Mouse (Mus musculus): ENCODE results near the gene Ankrd33b. TPM values are rescaled to one million over a fixed set of nuclear protein-coding genes. Genes with fewer than 3 reads are reported as not detected.

Gene Ankrd33b
- polyA plus RNA-seq, 1 experiment = 0.66 TPM

DNA sequence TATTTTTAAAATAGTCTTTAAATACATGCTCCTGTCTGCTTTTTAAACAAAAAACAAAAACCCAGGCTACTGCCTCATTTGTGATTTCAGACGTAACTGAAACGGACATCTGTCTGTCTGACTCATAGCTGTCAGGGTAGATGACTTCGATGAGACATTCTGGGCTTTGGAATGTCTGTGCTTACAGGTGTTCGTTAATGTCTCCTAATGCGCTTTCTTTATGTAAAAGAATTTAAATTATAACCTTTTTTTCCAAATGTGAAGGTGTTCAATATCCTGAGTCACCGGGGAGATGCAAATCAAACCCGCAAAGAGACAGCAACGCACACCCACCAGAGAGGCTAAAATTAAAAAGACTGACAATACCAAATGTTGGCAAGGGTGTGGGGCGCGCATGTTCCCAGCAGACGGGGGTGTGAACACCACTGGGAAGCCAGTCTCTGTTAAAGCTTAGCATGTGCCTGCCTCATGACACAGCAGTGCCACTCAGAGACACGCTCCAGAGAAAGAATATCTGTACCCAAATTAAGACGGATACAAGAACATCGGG is 30.3 kb downstream of the Ankrd33b start:
- no peak for DNase-seq (ENCODE audit: low read depth)
- TF ChIP-seq CTCF (IDR thresholded peaks at IDR 0.05; ENCODE audit: borderline replicate concordance, extremely low read depth, insufficient read depth, insufficient read length) = no peak
- no peak for TF ChIP-seq POLR2A (IDR thresholded peaks at IDR 0.05; ENCODE audit: borderline replicate concordance, extremely low read depth, insufficient read depth, insufficient read length, poor library complexity, severe bottlenecking)

DNA sequence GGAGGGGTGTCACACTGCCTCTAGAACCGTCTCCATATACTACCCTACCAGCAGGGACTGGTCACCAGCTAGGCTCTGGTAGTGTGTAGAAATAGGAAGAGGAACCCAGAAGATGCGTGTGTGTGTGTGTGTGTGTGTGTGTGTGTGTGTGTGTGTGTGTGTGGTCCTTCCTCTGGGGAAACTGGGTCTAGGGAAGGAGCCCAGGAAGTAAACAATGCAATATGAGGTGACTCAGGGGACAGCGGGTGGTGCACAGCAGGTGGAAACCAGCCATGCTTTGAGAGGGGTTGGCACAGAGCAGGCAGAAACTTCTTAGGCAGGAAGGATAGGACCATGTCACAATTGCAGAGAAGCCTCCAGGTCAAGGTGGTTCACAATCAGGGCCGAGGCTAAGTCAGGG is 30.8 kb downstream of the Ankrd33b start:
- no peak for DNase-seq (ENCODE audit: low read depth)
- TF ChIP-seq CTCF (IDR thresholded peaks at IDR 0.05; ENCODE audit: borderline replicate concordance, extremely low read depth, insufficient read depth, insufficient read length) (no peak), POLR2A (IDR thresholded peaks at IDR 0.05; ENCODE audit: borderline replicate concordance, extremely low read depth, insufficient read depth, insufficient read length, poor library complexity, severe bottlenecking) (no peak)

DNA sequence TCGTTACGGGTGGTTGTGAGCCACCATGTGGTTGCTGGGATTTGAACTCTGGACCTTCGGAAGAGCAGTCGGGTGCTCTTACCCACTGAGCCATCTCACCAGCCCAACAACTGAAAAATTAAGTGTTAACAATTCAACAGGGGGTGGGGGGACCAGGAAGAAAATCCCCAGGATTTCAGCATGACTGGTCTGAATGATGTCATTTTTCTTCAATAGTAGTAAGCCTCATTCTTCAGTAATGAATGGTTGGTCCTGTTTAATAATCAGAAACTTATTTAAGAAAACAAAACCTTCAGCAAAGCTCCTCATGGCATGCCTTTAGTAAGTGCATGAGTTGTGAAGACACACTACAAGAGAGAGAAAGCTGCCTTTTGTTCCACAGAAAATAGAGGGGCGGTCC is 32.7 kb downstream of the Ankrd33b start:
- DNase-seq (ENCODE audit: low read depth) = no peak
- TF ChIP-seq POLR2A (IDR thresholded peaks at IDR 0.05; ENCODE audit: borderline replicate concordance, extremely low read depth, insufficient read depth, insufficient read length, poor library complexity, severe bottlenecking) (no peak), CTCF (IDR thresholded peaks at IDR 0.05; ENCODE audit: borderline replicate concordance, extremely low read depth, insufficient read depth, insufficient read length) (no peak)

DNA sequence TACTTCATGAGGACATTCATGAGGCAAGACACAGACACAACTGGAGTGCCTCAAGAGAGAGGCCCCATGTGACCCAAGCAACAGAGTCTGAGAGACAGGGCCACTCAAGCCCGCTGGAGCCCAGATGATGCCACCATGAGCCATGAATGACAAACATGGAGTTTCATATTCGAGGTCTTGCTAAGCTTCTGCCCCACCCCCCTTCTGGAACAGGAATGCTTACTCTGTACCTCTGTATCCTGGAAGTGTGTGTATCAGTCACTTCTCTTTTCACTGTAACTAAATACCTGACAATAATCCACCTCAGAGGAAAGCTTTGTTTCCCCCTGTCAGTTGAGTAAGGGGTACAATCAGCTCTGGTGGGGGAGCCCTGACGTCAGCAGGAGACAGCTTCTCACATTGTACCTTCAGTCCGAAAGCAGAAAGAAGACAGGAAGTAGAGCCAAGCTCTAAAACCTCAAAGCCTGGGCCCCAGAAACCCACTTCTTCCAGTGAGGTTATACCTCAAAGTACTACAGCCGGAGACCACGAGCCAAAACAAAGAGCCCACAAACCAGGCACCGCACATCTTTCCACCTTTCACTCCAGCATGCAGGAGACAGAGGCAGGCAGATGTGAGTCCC is 34.9 kb downstream of the Ankrd33b start:
- no peak for TF ChIP-seq CTCF (IDR thresholded peaks at IDR 0.05; ENCODE audit: borderline replicate concordance, extremely low read depth, insufficient read depth, insufficient read length)
- no peak for TF ChIP-seq POLR2A (IDR thresholded peaks at IDR 0.05; ENCODE audit: borderline replicate concordance, extremely low read depth, insufficient read depth, insufficient read length, poor library complexity, severe bottlenecking)
- no peak for DNase-seq (ENCODE audit: low read depth)

DNA sequence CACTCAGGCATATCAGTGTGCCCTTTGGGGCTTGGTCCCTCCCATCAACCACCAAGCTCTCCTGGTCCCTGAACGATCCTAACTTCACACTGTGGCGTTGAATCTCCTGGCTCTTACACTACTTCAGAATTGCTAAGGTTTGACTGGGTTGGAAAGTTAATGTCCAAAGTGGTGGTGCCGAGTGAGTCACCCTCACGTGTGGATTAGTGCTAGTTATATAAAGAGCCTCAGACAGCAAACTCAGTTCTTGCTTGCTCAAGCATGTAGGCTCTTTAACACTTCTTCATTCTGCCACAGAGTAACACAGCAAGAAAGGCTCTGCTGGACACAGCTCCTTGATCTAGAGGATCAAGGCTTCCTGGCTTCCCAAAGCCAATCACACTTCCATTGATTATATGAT is 35.8 kb downstream of the Ankrd33b start:
- no peak for DNase-seq (ENCODE audit: low read depth)
- TF ChIP-seq POLR2A (IDR thresholded peaks at IDR 0.05; ENCODE audit: borderline replicate concordance, extremely low read depth, insufficient read depth, insufficient read length, poor library complexity, severe bottlenecking) = no peak
- no peak for TF ChIP-seq CTCF (IDR thresholded peaks at IDR 0.05; ENCODE audit: borderline replicate concordance, extremely low read depth, insufficient read depth, insufficient read length)

DNA sequence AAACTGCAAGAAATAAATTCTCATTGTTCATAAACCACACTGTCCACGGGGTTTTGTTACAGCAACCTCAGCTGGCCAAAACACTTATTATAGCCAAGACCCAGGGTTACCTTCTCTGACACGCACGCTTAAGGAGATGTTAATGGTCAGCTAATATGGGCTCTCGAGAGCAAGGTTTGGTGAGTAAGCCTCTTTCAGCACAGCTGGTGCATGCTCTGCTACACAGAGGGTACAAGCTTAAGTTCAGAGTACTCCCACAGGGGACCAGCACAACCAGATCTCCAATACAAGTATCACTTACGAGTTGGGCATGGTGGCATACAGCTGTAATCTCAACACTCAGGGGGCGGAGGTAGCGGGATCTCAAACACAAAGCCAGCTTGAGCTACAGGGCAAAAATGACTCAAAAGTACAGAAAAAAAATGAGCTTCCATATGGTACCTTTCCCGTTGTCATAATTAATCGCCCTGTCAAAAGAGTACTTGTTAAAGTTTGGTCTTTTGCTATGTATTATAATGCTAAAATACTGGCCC is 39.4 kb downstream of the Ankrd33b start:
- TF ChIP-seq CTCF (IDR thresholded peaks at IDR 0.05; ENCODE audit: borderline replicate concordance, extremely low read depth, insufficient read depth, insufficient read length) (no peak), POLR2A (IDR thresholded peaks at IDR 0.05; ENCODE audit: borderline replicate concordance, extremely low read depth, insufficient read depth, insufficient read length, poor library complexity, severe bottlenecking) (no peak)
- DNase-seq (ENCODE audit: low read depth) = no peak

DNA sequence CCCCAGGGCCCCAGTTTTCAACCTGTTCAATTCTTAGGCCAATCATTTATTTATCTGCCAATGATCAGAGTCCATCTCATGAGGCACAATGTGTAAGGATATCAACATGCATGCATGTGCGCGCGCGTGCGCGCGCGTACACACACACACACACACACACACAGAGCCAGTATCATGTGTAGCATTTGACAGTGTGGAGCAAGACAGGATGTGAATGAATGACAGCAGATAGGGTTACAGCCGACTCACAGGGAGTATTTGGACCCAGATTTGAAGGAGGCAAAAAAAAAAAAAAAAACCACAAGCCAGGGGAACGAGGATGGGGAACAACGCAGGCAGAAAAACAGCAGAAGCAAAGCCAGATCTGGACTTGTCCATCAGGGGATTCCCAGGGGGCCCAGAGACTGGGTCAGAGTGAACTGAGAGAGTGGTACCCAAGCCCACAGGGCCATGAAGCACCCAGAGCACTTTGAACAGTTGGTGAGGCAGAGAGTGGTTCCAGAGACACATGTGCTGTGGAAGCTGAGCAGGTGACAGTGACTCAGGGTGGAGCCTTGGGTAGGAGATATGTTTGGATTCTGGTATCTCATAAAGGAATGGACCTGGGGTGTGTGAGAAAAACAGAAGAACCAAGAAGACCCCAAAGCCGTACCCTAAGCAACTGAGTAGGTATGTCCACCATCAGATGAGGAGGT is 41.7 kb downstream of the Ankrd33b start:
- DNase-seq (ENCODE audit: low read depth) = no peak
- TF ChIP-seq CTCF (IDR thresholded peaks at IDR 0.05; ENCODE audit: borderline replicate concordance, extremely low read depth, insufficient read depth, insufficient read length) = no peak
- no peak for TF ChIP-seq POLR2A (IDR thresholded peaks at IDR 0.05; ENCODE audit: borderline replicate concordance, extremely low read depth, insufficient read depth, insufficient read length, poor library complexity, severe bottlenecking)

DNA sequence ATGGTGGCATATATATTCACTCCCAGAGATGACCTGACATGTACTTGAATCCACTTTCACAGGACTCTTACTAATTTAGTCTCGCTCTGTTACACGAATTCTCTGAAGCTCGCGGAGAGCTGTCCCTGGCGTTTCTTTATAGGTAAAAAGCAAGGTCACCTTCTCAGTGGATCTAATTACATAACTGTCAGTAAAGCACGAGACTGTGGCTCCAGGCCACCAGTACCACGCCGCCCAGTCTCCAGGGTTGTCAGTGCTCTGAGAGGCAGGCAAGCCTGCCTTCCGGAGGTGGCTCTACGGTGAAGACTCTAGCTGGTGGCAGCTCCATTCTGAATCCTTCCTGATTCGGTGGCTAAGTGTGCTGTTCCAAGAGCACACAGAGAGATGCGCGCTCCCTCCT is 43.0 kb downstream of the Ankrd33b start:
- TF ChIP-seq POLR2A (IDR thresholded peaks at IDR 0.05; ENCODE audit: borderline replicate concordance, extremely low read depth, insufficient read depth, insufficient read length, poor library complexity, severe bottlenecking) = no peak
- TF ChIP-seq CTCF (IDR thresholded peaks at IDR 0.05; ENCODE audit: borderline replicate concordance, extremely low read depth, insufficient read depth, insufficient read length) = no peak
- no peak for DNase-seq (ENCODE audit: low read depth)

DNA sequence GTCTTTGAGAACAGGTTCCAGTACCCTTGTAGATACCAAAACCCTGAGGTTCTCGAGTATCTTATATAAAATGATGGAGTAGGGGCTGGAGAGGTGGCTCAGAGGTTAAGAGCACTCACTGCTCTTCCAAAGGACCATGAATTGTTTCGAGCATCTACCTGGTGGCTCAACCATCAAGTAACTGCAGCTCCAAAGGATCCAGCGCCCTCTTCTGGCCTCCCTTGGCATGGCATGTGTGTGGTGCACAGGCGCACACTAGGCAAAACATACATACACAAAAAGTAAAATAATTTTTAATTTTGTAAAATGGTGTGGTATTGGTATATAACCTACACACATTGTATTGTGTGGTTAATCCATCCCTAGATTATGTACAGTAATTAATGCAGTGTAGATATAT is 43.8 kb downstream of the Ankrd33b start:
- TF ChIP-seq POLR2A (IDR thresholded peaks at IDR 0.05; ENCODE audit: borderline replicate concordance, extremely low read depth, insufficient read depth, insufficient read length, poor library complexity, severe bottlenecking) (no peak), CTCF (IDR thresholded peaks at IDR 0.05; ENCODE audit: borderline replicate concordance, extremely low read depth, insufficient read depth, insufficient read length) (peak; percentile 35; the same call in 1 of the 2 replicates)
- no peak for DNase-seq (ENCODE audit: low read depth)

DNA sequence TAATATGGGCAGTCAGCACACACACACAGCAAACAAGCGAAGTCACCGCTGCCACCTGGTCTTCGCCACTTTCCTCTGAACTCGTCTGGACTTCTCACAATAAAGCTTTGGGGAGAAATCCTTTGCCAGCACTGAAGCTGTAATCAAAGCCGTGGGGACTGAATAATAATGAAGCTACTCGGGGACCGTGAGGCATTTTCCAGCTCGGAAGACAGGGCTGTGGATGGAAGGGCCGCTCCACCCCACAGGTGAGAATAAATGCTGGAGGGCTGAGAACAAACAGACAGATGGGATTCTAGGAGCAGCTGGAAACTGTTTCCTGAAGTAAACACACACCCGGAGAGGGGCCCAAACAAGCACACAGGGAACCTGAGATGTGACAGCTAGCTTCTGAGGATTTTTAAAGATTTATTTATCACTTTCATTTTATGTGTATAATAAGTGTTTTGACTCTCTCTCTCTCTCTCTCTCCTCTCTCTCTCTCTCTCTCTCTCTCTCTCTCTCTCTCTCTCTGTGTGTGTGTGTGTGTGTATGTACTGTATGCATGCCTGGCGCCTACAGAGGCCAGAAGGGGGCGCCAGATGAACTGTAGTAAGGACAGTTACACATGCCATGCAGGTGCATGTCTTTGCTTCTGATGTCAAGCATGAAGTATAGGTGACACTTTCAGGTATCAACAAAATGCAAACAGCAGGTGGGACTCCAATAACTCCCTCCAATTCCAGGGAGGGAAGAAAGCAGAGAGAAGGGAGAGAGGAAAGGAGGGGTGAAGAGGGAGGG is 46.7 kb downstream of the Ankrd33b start:
- DNase-seq (ENCODE audit: low read depth) = peak; percentile 69
- no peak for TF ChIP-seq POLR2A (IDR thresholded peaks at IDR 0.05; ENCODE audit: borderline replicate concordance, extremely low read depth, insufficient read depth, insufficient read length, poor library complexity, severe bottlenecking)
- peak; percentile 17; the same call in 1 of the 2 replicates for TF ChIP-seq CTCF (IDR thresholded peaks at IDR 0.05; ENCODE audit: borderline replicate concordance, extremely low read depth, insufficient read depth, insufficient read length)

DNA sequence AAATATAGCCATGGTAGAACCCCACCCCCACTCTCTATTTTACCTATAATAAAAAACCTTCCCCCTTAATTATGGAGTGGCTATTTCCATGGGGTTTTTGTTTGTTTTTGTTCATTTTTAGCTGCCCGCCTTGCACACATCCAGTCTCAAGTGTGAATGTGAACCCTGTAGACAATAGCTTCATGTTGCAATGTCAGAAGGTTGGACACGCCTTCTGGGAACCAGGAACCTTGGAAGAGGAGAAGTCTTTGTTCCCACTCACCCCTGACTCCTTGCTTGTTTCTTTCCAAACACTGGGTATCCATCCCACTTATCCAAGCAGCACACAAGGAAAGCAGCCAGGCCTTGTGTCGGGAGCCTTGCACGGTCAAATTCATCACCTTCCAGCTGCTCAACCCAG is 48.5 kb downstream of the Ankrd33b start:
- no peak for DNase-seq (ENCODE audit: low read depth)
- TF ChIP-seq POLR2A (IDR thresholded peaks at IDR 0.05; ENCODE audit: borderline replicate concordance, extremely low read depth, insufficient read depth, insufficient read length, poor library complexity, severe bottlenecking) (no peak), CTCF (IDR thresholded peaks at IDR 0.05; ENCODE audit: borderline replicate concordance, extremely low read depth, insufficient read depth, insufficient read length) (no peak)
